Mouse (Mus musculus): ENCODE measurements around the gene Cabp1.
"Not testable (repeated sequence)": the region's sequence is repeated elsewhere in the genome, so short reads cannot be mapped to it uniquely, and the experiment has no call there.

Cabp1 gene

DNA sequence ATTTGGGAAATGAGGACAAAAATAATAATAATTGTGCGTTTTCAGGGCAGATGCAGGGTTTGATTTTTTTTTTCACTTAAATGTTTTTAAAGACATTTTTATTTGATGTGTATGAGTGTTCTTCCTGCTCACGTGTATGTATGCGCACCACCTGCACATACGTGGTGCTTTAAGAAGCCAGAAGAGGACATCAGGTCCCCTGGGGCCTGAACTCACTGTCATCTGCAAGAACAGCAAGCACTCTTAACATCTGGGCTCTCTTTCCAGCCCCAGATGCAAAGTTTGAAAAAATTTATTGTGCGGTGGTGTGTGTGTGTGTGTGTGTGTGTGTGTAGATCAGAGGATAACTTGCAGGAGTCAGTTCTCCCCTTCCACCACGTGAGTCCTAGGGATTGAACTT, 16.3 kb downstream of the Cabp1 start:
- no peak for DNase-seq (ENCODE audit: low read depth, low spot score)

DNA sequence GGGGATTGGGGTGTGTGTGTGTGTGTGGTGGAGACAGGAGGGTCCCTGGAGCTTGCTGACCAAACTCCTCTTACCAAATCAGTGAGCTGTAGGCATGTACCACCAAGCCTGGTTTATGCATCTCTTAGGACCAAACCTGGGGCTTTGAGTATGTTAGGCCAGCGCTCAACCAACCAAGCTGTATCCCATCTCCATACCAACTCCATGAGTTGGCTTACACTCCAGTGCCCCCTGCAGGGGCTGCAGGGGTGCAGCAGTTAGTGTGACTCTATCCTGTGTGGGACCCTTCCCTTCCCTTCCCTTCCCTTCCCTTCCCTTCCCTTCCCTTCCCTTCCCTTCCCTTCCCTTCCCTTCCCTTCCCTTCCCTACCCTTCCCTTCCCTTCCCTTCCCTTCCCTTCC, 19.6 kb downstream of the Cabp1 start:
- DNase-seq (ENCODE audit: low read depth, low spot score): no peak

DNA sequence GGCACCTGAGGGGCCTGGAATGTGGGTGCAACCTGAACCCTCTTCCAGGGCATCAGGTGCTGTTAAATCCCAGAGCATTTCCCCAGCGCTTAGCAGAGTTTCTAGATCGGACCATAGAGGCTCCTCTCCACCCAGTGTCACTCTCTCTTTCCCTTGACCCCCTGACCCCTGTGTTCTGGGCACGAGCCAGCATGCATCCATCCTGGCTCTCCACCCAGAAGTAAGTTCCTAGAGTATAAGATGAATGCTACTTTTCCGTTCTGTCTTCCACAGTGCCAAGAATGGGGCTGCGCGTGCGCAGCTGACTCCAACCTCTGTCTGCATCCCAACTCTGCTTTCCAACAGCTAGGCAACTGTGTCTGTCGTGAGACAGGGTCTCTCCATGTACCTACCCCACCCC, 24.0 kb downstream of the Cabp1 start:
- no peak for DNase-seq (ENCODE audit: low read depth, low spot score)

DNA sequence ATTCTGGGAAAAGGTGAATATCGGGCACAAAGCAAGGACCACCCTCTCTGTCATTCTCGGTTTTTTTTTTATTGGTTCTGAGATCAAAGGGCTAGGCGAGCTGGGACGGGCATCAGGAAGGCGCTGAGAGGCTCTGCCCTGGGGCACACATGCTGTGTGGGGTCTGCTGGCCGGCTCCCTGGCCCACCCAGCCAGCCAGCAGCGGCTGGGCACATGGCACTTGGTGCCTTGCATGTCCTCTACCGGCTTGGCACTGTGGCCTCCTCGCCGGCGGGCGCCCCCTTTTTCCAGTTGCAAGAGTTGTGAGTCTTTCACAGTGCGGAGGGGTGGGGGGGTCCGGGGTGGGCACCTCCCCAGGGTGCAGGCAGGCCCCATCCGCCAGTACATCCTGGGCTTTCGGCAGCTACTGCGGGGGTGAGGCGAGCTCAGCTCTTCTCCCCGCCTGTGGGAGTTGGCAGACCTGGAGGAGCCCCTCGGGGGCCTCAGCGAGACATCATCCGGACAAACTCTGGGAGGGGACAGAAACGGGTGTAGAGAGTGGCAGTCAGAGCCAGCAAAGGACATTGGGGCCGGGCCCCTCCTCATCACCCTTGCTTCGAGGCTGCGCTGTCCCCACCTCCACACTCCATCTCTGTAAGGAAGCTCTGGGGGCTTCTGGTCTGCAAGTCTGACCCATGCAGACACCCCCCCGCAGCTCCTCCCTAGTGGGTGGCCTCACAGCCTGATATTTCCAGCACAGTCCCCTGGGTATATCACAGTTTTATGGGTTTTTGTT, 25.4 kb downstream of the Cabp1 start:
- no peak for DNase-seq (ENCODE audit: low read depth, low spot score)

DNA sequence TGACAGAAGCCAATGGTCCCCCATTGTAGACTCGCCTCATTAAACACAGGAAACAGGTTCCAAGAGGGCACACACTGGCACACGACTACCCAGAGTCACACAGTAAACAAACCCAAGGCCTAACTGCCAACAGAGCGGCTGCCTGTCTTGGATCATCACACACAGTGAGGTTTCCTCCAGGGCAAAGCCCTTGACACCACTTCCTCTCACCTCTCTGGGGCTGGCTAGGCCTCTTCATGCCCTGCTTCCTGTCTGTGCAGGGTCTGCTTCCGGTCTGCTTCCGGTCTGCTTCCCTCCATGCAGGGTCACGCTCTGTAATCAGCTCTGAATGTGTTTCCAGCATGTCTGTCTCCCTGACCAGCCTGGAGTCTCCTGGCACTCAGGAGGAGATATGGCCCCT, 26.8 kb downstream of the Cabp1 start:
- DNase-seq (ENCODE audit: low read depth, low spot score): no peak

DNA sequence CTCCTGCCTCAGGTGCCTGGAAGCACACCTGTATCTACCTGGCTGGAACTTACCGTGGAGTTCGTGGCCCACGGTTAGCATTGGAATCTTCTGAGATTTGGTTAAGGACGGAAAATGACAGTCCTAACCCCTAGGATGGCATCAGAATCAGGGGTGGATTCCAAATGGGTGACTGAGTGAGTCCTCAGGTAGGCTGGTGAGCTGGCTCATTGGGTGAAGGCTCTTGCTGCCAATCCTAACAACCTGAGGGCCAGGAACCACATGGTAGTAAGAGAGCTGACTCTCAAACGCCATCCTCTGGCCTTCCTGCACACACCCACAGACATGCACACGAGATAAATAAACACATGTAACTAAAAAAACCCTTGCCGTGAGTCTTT, 27.4 kb downstream of the Cabp1 start:
- no peak for DNase-seq (ENCODE audit: low read depth, low spot score)

DNA sequence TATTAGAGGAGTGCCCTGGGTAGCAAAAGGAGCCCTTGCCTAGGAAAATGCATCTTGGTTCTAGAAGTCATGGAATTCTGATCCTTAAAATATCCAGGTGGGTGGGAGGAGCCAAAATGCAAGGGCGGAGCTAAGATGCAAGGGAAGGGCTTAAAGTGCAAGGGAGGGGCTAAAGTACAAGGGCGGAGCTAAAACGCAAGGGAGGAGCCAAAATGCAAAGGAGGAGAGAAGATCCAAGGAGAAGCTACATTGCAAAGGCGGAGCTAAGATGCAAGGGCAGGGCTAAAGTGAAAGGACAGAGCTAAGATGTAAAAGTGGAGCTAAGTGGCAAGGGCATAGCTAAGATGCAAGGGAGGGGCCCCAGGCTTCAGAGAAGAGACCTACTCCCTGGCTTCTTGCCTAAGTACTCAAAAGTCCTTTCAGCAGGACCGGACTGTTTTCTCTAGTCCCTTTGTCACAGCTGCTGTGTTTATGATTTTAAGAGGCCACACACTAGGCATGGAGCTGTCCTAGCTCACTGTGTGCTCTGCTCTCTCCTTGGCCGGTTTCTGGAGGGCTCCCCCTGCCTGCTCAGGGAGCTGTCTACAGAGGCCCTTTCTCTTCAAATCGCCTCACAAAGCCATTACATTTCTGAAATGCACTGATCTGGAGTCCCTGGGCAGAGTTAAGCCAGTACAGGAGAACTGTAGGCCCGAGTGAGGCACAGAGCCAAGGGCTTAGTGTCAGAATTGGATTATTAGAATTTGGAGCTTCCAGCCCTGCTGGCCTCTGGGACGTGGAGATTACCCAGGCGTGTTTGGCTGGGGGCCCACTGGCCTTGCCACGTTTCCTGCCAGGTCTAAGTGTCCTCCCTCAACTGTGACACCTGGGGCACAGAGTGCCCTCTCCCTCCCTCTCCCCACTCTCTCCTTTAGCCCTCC, 28.0 kb downstream of the Cabp1 start:
- DNase-seq (ENCODE audit: low read depth, low spot score): no peak

DNA sequence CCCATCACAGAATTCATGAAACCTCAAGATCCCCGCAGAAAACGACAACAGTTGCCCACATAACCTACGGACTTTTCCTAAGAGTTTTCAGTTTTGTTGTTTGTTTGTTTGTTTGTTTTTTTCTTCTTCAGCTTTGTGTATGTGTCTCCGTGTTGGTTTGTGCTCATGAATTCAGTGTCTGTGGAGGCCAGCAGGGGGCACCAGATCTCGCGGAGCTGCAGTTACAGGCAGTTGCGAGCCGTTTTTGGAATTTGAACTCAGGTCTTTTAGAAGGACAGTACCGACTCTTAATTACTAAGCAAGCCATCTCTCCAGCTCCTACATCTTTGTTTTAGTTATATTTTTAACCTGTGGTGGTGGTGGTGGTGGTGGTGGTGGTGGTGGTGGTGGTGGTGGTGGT, 28.8 kb downstream of the Cabp1 start:
- no peak for DNase-seq (ENCODE audit: low read depth, low spot score)

DNA sequence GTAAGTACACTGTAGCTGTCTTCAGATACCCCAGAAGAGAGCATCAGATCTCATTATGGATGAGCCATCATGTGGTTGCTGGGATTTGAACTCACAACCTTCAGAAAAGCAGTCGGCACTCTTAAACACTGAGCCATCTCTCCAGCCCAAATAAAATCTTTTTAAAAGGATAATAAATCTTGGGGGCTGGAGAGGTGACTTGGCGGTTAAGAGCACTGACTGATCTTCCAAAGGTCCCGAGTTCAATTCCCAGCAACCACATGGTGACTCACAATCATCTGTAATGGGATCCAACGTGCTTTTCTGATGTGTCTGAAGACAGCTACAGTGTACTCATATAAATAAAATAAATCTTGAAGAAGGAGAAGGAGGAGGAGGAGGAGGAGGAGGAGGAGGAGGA, 29.7 kb downstream of the Cabp1 start:
- DNase-seq (ENCODE audit: low read depth, low spot score): not testable (repeated sequence)

DNA sequence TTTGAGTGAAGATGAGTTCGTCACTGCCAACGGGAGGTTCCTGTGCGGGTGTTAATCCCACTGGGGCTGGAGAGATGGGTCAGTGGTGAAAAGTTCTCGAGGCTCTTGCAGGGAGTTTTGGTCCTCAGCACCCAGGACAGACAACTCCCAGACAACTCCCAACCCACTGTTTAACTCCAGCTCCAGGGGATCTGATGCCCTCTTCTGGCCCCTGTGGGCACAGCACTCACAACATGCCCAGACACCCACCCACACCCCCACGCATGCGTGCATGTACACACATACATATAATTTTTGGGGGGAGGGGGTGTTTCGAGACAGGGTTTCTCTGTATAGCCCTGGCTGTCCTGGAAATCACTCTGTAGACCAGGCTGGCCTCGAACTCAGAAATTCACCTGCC, 30.6 kb downstream of the Cabp1 start:
- no peak for DNase-seq (ENCODE audit: low read depth, low spot score)

DNA sequence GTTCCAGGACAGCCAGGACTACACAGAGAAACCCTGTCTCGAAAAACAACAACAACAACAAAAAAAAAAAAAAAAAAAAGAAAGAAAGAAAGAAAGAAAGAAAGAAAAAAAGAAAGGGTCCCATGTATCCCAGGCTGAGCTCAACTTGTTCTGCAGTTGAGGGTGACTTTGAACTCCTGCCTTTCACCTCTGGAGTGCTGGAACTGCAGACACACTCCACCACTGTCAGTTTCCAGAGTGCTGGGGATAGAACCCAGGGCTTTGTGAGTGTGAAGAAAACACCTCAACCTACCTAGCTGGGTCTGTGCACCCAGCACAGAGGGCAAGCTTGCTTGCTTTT, 32.3 kb downstream of the Cabp1 start:
- DNase-seq (ENCODE audit: low read depth, low spot score): not testable (repeated sequence)

DNA sequence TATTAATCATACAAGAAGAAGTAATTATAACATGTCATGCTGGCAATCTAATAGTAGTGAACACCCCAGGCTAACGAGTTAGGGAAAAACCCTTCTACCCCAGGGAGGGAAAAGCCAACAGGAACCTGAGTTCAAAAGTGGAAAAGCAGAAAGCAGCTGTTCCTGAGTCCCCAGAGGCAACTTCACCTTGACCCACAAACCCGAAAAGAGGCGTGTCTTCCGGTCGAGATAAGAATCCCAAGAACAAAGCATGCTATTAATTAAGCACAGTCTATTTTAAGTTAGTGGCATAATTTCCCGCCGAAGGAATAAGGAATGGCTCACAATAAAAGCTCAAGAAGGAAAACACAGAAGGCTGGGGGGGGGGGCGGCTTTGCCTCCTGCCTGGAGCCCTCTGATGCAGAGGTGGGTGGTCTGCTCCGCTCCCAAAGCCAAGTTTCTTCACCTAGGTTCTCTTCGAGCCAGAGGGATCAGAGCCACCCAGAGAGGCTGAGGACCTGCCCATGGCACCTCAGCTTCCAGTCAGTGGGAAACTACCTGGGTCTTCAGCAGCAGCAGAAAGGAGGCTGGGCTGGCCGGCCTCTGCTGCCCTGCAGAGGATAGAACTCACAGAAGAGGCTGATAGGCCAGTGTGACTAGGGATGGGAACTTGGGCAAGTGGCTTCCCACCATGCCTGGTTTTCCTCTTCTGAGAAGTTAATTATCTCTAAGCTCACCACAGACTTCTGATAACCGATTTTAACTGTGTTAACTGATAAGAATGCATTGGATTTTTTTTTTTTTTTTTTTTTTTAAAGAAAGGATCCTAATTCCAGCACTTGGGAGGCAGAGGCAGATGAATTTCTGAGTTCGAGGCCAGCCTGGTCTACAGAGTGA, 32.9 kb downstream of the Cabp1 start:
- no peak for DNase-seq (ENCODE audit: low read depth, low spot score)

DNA sequence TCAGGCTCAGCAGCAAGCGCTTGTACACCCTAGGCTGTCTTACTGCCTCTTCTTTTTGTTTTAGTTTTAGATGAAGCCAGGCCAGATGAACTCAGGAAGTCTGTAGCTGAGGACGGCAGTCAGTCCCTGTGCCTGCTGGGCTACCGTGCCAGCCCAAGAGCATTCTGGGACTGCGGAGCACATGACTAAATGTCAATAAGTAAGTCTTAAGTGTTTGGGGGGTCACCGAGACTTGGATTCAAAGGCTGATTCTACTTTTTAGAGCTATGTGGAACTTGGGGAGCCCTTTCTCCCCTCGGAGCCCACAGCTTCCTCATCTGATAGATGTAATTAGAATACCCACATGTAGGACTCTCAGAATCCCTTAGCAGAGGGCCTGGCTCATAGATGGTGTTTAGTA, 33.5 kb downstream of the Cabp1 start:
- DNase-seq (ENCODE audit: low read depth, low spot score): no peak

DNA sequence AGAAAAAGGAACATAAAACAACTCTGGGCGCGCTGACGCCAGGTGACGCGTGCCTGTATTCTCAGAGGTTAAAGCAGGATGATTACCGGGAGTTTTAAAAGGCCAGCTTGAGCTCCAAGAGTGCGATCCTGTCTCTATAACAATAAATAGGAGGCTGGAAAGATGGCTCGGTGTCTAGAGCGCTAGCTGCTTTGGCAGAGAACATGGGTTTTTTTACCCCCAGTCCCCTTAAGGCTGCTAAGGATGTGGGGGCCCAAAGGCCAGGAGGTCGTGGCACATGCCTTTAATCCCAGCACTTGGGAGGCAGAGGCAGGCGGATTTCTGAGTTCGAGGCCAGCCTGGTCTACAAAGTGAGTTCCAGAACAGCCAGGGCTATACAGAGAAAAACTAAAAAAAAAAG, 35.0 kb downstream of the Cabp1 start:
- DNase-seq (ENCODE audit: low read depth, low spot score): no peak

DNA sequence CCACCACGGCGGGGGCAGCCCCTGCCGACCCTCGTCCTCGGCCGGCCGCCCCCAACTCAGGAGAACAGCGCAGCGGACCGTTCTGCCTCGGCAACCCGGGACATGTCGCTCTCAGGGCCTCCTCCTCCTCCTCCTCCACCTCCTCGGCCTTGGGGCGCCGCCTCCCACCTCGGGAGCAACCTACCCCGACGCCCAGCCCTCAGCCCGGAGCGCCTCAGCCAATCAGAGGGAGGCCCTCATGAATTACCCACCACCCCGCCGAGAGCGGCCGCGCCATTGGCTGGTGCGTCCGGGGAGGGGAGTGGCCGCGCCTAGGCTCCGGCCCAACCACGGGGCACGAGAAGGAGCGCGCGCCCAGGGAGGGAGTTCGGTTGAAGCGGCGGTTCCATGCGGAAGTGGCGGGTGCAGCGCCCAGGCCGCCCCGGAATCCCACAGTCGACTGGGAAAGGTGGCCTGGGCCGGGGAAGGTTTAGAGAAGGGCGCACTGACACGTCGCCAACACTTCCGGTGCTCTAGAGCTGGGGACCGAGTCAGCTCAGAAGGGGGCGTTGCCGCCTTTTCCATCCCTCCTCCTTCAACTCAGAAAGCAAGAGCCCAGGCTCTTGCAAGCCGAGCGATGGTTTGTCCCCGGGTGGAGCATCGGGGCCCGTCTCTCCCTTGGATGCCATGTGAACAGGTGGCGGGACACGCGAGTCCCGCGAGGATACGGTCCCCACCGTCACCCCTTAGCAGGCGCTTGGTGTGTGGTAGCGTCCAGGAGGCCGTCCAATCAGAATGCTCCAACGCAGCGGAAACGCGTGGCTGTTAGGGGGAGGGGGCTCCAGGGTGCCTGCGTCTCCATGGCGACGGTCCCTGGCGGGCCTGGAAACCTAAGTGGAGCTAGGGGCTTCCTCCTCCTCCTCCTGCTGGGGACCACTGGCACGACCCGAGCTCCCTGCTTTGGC, 35.9 kb downstream of the Cabp1 start, which contains the start of gene Mlec:
Mlec (minus strand) TSS at position 140 of the 944 bp plus-strand sequence.
- DNase-seq (ENCODE audit: low read depth, low spot score): peak; percentile 97

DNA sequence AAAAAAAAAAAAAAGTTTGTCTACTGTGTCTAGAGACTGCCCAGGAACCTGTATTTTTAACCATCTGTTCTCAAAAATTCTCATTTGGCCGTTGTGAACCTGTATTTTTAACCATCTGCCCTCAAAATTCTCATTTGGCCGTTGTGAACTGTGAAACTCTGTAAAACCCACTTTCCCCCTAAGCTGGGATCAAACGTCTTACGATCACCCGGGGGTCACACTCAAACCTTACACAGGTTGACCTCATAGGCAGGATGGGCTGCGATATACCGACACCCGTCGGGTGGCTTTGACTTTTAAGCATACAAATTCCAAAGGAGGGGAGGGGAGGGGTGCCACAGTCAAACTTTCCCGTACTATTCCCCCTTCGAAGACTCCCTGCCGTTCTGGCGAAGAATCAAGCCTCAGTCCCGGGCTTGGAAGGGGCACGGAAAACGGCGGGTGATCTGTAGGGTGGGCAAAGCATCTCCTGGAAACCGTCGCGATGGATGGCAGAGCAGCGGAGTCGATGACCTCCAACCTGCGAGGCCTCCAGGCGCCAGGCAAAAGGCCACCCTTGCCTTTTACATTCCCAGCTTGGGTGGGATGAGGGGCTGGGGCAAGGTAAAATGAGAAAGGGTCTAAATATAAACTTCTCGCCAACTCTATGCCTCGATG, 37.1 kb downstream of the Cabp1 start:
- no peak for DNase-seq (ENCODE audit: low read depth, low spot score)

DNA sequence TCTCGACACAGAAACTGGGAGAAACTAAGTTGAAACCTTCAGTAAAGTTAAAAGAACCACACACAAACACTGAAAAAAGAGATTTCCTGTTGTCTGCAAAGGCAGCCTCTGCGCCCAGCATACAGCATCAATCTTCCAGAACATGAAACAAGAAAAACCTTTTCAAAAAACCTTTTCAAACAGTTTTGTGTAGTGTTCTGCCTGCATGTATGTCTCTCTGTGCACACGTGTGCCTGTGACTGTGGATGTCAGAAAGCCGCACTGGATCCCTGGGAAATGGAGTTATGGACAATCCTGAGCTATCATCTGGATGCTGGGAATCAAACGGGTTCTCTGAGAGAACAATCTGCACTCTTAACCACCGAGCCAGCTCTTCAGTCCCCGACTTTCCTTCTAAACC, 37.8 kb downstream of the Cabp1 start:
- DNase-seq (ENCODE audit: low read depth, low spot score): no peak

DNA sequence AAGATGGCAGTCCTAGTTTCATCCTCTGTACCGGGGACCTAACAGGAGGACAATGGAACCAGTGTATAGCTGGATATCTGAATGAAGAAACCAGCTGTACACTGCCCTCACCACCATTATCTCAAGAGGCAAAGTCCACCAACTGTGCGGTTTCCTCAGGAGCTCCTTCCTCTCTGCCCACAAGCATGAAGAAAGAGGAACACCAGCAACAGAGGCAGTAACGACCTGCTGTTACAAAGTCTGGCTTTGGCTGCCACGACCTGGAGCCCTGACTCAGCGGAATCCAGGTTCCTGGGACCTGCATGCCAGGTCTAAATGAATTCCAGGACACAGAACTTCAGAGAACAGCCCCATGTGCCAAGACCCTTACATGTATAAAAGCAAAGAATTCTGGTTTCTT, 38.4 kb downstream of the Cabp1 start:
- DNase-seq (ENCODE audit: low read depth, low spot score): no peak

DNA sequence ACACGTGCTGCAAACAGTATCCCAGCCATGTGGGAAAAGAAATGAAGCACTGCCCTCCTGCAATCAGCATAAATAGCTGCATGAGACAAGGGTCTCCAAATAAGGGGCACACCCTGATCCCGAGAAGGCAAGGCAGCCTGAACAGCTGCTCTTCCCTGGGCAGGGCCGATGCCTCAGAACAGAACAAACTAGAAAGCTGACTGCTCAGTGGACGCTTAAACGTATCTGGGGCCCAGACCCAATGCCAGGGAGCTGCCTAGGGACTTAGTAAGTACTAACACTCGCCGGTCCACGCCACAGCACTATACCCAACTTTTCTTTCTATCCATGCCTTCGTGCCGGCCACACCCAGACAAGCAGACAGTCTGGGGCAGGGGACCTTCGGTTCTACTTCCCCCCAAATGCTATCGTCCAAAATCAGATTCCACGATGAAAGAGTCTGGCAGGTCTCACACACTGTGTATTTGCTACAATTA, 39.0 kb downstream of the Cabp1 start:
- DNase-seq (ENCODE audit: low read depth, low spot score): no peak

Measured in embryo, embryonic 11.5 days (tissue).